Mouse (Mus musculus): ENCODE data around the gene Fahd2a.

Fahd2a gene

GRCm38 (mm10) chr2:127444055-127444789 lies at the start of gene Fahd2a:
TSS of gene Fahd2a (minus strand) at chr2:127444565.
- peak; percentile 92 for DNase-seq (ENCODE audit: low read depth, low spot score)

GRCm38 (mm10) chr2:127484476-127485170 lies 40.3 kb upstream of the Fahd2a start:
- DNase-seq (ENCODE audit: low read depth, low spot score): peak; percentile 74

GRCm38 (mm10) chr2:127483001-127483400 lies 38.6 kb upstream of the Fahd2a start:
- DNase-seq (ENCODE audit: low read depth, low spot score): no peak

GRCm38 (mm10) chr2:127482533-127482911 lies 38.2 kb upstream of the Fahd2a start:
- peak; percentile 72 for DNase-seq (ENCODE audit: low read depth, low spot score)

GRCm38 (mm10) chr2:127481841-127482532 lies 37.6 kb upstream of the Fahd2a start:
- peak; percentile 18 for DNase-seq (ENCODE audit: low read depth, low spot score)

- no peak for DNase-seq (ENCODE audit: low read depth, low spot score)
These were observed 35.4 kb upstream of the Fahd2a start for GRCm38 (mm10) chr2:127479763-127480162.

GRCm38 (mm10) chr2:127479210-127479609 lies 34.8 kb upstream of the Fahd2a start:
- no peak for DNase-seq (ENCODE audit: low read depth, low spot score)

- no peak for DNase-seq (ENCODE audit: low read depth, low spot score)
These were observed 27.9 kb upstream of the Fahd2a start for GRCm38 (mm10) chr2:127472279-127472678.

GRCm38 (mm10) chr2:127471281-127471680 lies 26.9 kb upstream of the Fahd2a start:
- no peak for DNase-seq (ENCODE audit: low read depth, low spot score)

- DNase-seq (ENCODE audit: low read depth, low spot score): no peak
These were observed 26.3 kb upstream of the Fahd2a start for GRCm38 (mm10) chr2:127470661-127471060.

GRCm38 (mm10) chr2:127470183-127470582 lies 25.8 kb upstream of the Fahd2a start:
- DNase-seq (ENCODE audit: low read depth, low spot score): no peak

- DNase-seq (ENCODE audit: low read depth, low spot score): peak; percentile 67
These were observed 17.9 kb upstream of the Fahd2a start for GRCm38 (mm10) chr2:127462314-127462713.

- DNase-seq (ENCODE audit: low read depth, low spot score): no peak
These were observed 17.0 kb upstream of the Fahd2a start for GRCm38 (mm10) chr2:127461351-127461750.

GRCm38 (mm10) chr2:127459341-127459740 lies 15.0 kb upstream of the Fahd2a start:
- DNase-seq (ENCODE audit: low read depth, low spot score): no peak

- DNase-seq (ENCODE audit: low read depth, low spot score): peak; percentile 67
These were observed 9.4 kb upstream of the Fahd2a start for GRCm38 (mm10) chr2:127453764-127454163.

- DNase-seq (ENCODE audit: low read depth, low spot score): no peak
These were observed 8.8 kb upstream of the Fahd2a start for GRCm38 (mm10) chr2:127453141-127453540.

GRCm38 (mm10) chr2:127451748-127452147 lies 7.4 kb upstream of the Fahd2a start:
- DNase-seq (ENCODE audit: low read depth, low spot score): no peak

GRCm38 (mm10) chr2:127449691-127450090 lies 5.3 kb upstream of the Fahd2a start:
- no peak for DNase-seq (ENCODE audit: low read depth, low spot score)

- DNase-seq (ENCODE audit: low read depth, low spot score): no peak
These were observed 2.5 kb upstream of the Fahd2a start for GRCm38 (mm10) chr2:127446847-127447246.

- DNase-seq (ENCODE audit: low read depth, low spot score): no peak
These were observed 6.7 kb downstream of the Fahd2a start for GRCm38 (mm10) chr2:127437697-127438096.

- no peak for DNase-seq (ENCODE audit: low read depth, low spot score)
These were observed 8.8 kb downstream of the Fahd2a start for GRCm38 (mm10) chr2:127435554-127435953.

GRCm38 (mm10) chr2:127435135-127435534 lies 9.2 kb downstream of the Fahd2a start:
- DNase-seq (ENCODE audit: low read depth, low spot score): no peak

Data from forelimb bud, embryonic 11.5 days (tissue).